Mouse (Mus musculus) mouse embryonic stem cell (cell line): ENCODE measurements around the gene Polr2l.

Source experiments
- in situ Hi-C, 2 experiments: fragments of 300-500 bp; cut with MboI; formaldehyde crosslinking; loops; 1 replicate in 1 of 2; 3 replicates in 1 of 2; pipeline ENCODE4 v1.14.3; 2019 to 2020; ENCODE audit warnings: low sequenced_read_pairs in 2 of 2, low pct_unique_long_range_greater_than_20kb in 1 of 2, mixed read lengths in 1 of 2; ENCODE audit not compliant: unreplicated experiment in 1 of 2

Gene Polr2l

DNA sequence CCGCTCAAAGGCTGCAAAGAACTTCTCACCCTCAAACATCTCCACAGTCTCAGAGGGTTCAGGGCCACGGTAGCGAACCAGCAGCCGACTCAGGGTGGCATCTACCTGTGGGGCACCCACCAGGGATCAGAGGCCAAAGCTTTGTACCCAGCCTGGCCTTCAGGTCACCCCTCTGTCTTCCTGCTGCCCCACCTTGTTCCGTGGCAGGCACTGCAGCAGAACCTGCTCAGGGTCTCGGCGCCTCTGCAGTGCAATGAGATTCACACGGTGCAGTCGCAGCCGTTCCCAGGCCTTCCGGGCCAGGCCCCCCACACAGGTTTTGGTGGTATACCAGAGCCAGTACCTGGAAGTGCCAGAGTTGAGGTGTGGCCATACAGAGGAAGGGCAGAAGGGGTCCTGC, 35.1 kb downstream of the Polr2l start:
- in situ Hi-C loops: no loop called here

DNA sequence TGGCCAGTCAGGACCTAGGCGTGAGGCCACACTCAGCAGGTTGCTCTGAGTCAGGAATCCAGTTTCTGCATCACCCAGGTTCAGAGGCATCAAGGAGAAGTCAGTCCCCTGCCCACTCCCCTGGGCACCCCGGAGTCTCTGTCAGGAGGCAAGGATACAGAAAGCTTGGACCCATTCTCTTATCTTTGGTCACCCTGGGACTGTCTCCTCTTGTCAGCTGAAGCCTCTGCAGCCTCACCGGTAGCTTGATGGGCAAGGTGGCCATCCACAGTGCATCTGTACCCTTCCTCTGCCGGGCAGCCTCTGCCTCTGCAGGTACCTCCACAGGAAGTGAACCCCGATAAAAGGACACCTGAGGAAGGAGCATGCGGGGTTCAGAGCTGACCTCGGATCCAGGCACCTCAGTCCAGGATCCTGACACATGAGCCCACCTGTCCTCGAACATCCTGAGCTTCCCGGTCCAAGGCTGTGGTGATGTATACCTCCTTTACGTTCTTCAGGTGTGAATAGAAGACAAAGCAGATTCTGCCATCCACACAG, 35.7 kb downstream of the Polr2l start:
- in situ Hi-C loops: no loop called here

GRCm38 (mm10) chr7:141438201-141438968, 36.5 kb downstream of the Polr2l start:
- in situ Hi-C loops: no loop called here

- in situ Hi-C loops: no loop called here
Observed at GRCm38 (mm10) chr7:141437178-141438120, 37.5 kb downstream of the Polr2l start, which contains the start of gene Slc25a22. Slc25a22 (minus strand) TSS chr7:141437892.

DNA sequence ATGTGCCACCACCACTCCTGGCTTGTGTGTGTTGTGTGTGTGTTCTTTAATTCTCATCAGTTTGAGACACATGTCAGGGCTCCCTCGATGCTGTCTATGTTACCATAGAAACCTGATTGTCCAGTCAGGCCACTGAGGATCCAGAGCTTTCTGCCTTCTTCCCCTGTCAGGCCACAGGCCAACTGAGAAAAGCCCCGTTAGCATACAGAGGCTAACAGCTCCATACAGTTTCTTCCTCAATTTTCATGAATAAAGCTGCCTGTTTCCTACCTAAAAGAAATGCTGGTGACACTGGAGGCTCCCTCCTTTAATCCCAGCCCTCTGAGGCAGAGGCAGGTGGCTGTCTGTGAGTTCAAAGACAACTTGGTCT, 38.4 kb downstream of the Polr2l start:
- in situ Hi-C loops: no loop called here

GRCm38 (mm10) chr7:141435856-141436522, 38.9 kb downstream of the Polr2l start:
- in situ Hi-C loops: no loop called here

GRCm38 (mm10) chr7:141435129-141435855, 39.6 kb downstream of the Polr2l start:
- in situ Hi-C loops: no loop called here

- in situ Hi-C loops: no loop called here
Observed at GRCm38 (mm10) chr7:141434464-141434863, 40.5 kb downstream of the Polr2l start.

GRCm38 (mm10) chr7:141433517-141434400, 41.2 kb downstream of the Polr2l start:
- in situ Hi-C loops: no loop called here

DNA sequence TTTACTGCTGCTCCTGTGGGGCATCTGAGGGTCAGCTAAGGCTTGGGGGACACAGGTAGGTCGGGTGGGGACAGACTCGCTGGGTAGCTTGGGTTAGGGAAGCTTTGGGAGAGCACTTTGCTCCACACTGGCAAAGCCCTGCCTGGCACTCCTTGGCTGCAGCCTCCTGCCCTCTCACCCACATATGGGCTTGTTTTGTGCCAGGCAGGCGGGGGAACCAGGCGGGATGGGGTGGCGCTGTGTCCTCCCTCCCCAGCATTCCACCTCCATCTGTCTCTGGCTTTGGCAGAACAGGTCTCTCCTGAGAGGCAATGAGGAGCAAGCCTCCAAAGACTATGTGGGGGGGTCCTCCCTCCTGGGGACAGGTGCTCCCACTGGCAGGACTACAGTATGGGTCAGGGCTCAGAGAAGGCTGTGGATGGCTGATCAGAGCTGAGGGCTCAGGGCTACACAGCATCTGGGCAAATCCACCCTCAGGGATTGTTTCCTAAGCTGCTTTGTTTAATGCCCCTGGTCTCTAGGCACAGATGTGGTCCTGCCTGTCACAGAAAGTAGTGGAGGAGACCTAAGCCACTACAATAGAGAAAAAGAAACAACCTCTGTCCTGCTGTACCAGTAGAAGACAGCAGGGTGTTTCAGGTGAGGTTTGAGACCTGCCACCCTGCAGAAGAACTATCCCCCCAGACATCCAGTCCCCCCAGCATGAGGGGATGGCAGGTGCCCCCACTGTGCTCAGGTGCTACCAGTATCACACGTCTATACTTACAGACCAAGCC, 42.0 kb downstream of the Polr2l start:
- in situ Hi-C loops: no loop called here

DNA sequence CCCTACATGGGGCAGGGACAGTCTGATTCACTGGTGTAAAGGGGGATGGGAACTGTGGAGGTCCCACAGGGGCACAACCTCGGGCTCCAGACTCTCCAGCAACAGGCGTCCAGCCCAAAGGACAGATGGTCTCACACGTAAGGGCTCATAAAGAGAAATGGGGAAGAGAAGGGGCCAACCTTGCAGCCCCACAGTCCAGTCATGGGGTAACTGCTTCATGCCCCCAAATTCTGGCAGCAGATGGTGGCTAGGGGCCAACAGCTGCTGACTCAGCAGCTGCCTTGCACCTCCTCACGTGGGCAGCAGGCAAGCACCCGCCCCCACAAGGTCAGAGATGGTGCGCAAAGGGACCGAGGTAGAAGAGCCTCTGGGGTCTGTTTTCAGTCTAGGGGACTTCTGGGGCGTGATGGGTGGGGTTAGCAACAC, 42.7 kb downstream of the Polr2l start:
- in situ Hi-C loops: no loop called here

GRCm38 (mm10) chr7:141431434-141432185, 43.3 kb downstream of the Polr2l start:
- in situ Hi-C loops: no loop called here

DNA sequence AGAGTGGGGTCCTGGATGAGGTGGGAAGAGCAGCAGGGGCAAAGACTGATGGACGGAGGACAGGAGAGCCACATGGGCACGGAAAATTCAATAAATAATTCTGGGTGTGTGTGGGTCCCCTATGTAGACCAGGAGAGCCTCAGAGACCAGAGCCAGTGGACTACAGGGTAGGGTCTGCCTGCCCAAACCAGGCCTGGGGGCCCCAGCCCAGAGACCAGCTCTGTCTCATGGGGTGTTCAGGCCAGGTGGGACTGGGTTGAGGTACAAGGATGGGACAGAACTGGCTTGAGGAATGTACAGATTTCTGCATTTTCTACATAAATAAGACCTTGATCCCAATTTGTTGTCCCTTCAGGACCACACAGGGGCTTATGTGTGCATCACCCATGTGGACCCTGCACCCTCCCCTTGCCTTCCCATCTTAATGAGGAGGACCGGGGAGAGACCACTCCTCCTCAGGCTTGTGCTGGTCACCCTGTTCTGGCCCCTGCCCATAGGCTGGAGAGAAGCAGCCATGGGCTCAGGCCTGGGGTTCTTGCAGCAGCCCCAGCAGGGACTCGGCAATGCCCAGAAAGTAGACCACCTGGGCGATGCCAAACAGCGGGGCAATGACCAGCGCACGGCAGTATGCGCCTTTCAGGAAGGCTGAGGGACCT, 44.2 kb downstream of the Polr2l start:
- in situ Hi-C loops: no loop called here

- in situ Hi-C loops: no loop called here
Observed at GRCm38 (mm10) chr7:141429840-141430584, 44.9 kb downstream of the Polr2l start.

GRCm38 (mm10) chr7:141429310-141429709, 45.6 kb downstream of the Polr2l start, which contains the start of gene Cend1:
Cend1 (minus strand) TSS chr7:141429491.
- in situ Hi-C loops: no loop called here
